Mouse (Mus musculus): ENCODE results near the gene Pdgfc. TPM values are rescaled to one million over a fixed set of nuclear protein-coding genes. Genes with fewer than 3 reads are reported as not detected.

The Pdgfc gene
- polyA plus RNA-seq, 1 experiment: not detected

- WGBS: 77% methylated on average over 1 of the region's 1 CpGs
- TF ChIP-seq POLR2A (IDR thresholded peaks at IDR 0.05; ENCODE audit: insufficient read depth, low read depth, low read length) (no peak), CTCF (IDR thresholded peaks at IDR 0.05; ENCODE audit: insufficient read depth, low read depth, low read length) (no peak)
Observed at GRCm38 (mm10) chr3:81057719-81058118, 21.5 kb downstream of the Pdgfc start.

GRCm38 (mm10) chr3:81058527-81059031 lies 22.4 kb downstream of the Pdgfc start:
- Histone ChIP-seq H3K27ac (ENCODE audit: insufficient read depth, low read depth, low read length) (no peak overlapping the region), H3K4me1 (ENCODE audit: control insufficient read depth, insufficient read depth, low read length) (no peaks in the 10 kb centered on the region), H3K4me3 (ENCODE audit: insufficient read depth, low read depth, low read length) (no peak overlapping the region)
- TF ChIP-seq POLR2A (IDR thresholded peaks at IDR 0.05; ENCODE audit: insufficient read depth, low read depth, low read length): no peak
- TF ChIP-seq CTCF (IDR thresholded peaks at IDR 0.05; ENCODE audit: insufficient read depth, low read depth, low read length): no peak
- 55% methylated on average over 4 of the region's 4 CpGs for WGBS

More at GRCm38 (mm10) chr3:81057719-81058118, 21.5 kb downstream of the Pdgfc start:
- H3K4me3 ChIP-seq (ENCODE audit: insufficient read depth, low read depth, low read length): no peak overlapping the region
- H3K4me1 ChIP-seq (ENCODE audit: control insufficient read depth, insufficient read depth, low read length): no peaks in the 10 kb centered on the region
- no peak overlapping the region for H3K27ac ChIP-seq (ENCODE audit: insufficient read depth, low read depth, low read length)

- 55% methylated on average over 2 of the region's 2 CpGs for WGBS
- no peak for TF ChIP-seq CTCF (IDR thresholded peaks at IDR 0.05; ENCODE audit: insufficient read depth, low read depth, low read length)
- TF ChIP-seq POLR2A (IDR thresholded peaks at IDR 0.05; ENCODE audit: insufficient read depth, low read depth, low read length): no peak
- Histone ChIP-seq H3K4me1 (ENCODE audit: control insufficient read depth, insufficient read depth, low read length) (no peaks in the 10 kb centered on the region), H3K4me3 (ENCODE audit: insufficient read depth, low read depth, low read length) (no peak overlapping the region), H3K27ac (ENCODE audit: insufficient read depth, low read depth, low read length) (no peak overlapping the region)
Observed at GRCm38 (mm10) chr3:81068550-81068949, 32.3 kb downstream of the Pdgfc start.

GRCm38 (mm10) chr3:81101136-81101535 lies 64.9 kb downstream of the Pdgfc start:
- H3K27ac ChIP-seq (ENCODE audit: insufficient read depth, low read depth, low read length): no peak overlapping the region
- 98% methylated on average over 1 of the region's 1 CpGs for WGBS
- H3K4me3 ChIP-seq (ENCODE audit: insufficient read depth, low read depth, low read length): no peak overlapping the region
- H3K4me1 ChIP-seq (ENCODE audit: control insufficient read depth, insufficient read depth, low read length): no peaks in the 10 kb centered on the region
- TF ChIP-seq POLR2A (IDR thresholded peaks at IDR 0.05; ENCODE audit: insufficient read depth, low read depth, low read length): no peak
- TF ChIP-seq CTCF (IDR thresholded peaks at IDR 0.05; ENCODE audit: insufficient read depth, low read depth, low read length): no peak

- WGBS: 17% methylated on average over 3 of the region's 3 CpGs
- no peak for TF ChIP-seq POLR2A (IDR thresholded peaks at IDR 0.05; ENCODE audit: insufficient read depth, low read depth, low read length)
- no peak for TF ChIP-seq CTCF (IDR thresholded peaks at IDR 0.05; ENCODE audit: insufficient read depth, low read depth, low read length)
- Histone ChIP-seq H3K4me1 (ENCODE audit: control insufficient read depth, insufficient read depth, low read length) (no peaks in the 10 kb centered on the region), H3K4me3 (ENCODE audit: insufficient read depth, low read depth, low read length) (no peak overlapping the region), H3K27ac (ENCODE audit: insufficient read depth, low read depth, low read length) (no peak overlapping the region)
Observed at GRCm38 (mm10) chr3:81102158-81102876, 66.1 kb downstream of the Pdgfc start.

GRCm38 (mm10) chr3:81102877-81103420 lies 66.7 kb downstream of the Pdgfc start:
- TF ChIP-seq CTCF (IDR thresholded peaks at IDR 0.05; ENCODE audit: insufficient read depth, low read depth, low read length): no peak
- 26% methylated on average over 5 of the region's 5 CpGs for WGBS
- H3K27ac ChIP-seq (ENCODE audit: insufficient read depth, low read depth, low read length): no peak overlapping the region
- no peak overlapping the region for H3K4me3 ChIP-seq (ENCODE audit: insufficient read depth, low read depth, low read length)
- no peaks in the 10 kb centered on the region for H3K4me1 ChIP-seq (ENCODE audit: control insufficient read depth, insufficient read depth, low read length)

GRCm38 (mm10) chr3:81107515-81107914 lies 71.3 kb downstream of the Pdgfc start:
- 91% methylated on average over 1 of the region's 1 CpGs for WGBS
- no peaks in the 10 kb centered on the region for H3K4me1 ChIP-seq (ENCODE audit: control insufficient read depth, insufficient read depth, low read length)

GRCm38 (mm10) chr3:81110968-81111367 lies 74.8 kb downstream of the Pdgfc start:
- H3K4me3 ChIP-seq (ENCODE audit: insufficient read depth, low read depth, low read length): no peak overlapping the region
- TF ChIP-seq CTCF (IDR thresholded peaks at IDR 0.05; ENCODE audit: insufficient read depth, low read depth, low read length): no peak
- TF ChIP-seq POLR2A (IDR thresholded peaks at IDR 0.05; ENCODE audit: insufficient read depth, low read depth, low read length): no peak
- WGBS: 96% methylated on average over 1 of the region's 1 CpGs
- H3K4me1 ChIP-seq (ENCODE audit: control insufficient read depth, insufficient read depth, low read length): no peaks in the 10 kb centered on the region
- no peak overlapping the region for H3K27ac ChIP-seq (ENCODE audit: insufficient read depth, low read depth, low read length)

More at GRCm38 (mm10) chr3:81107515-81107914, 71.3 kb downstream of the Pdgfc start:
- no peak overlapping the region for H3K4me3 ChIP-seq (ENCODE audit: insufficient read depth, low read depth, low read length)
- TF ChIP-seq CTCF (IDR thresholded peaks at IDR 0.05; ENCODE audit: insufficient read depth, low read depth, low read length): no peak
- no peak overlapping the region for H3K27ac ChIP-seq (ENCODE audit: insufficient read depth, low read depth, low read length)

- Histone ChIP-seq H3K27ac (ENCODE audit: insufficient read depth, low read depth, low read length) (no peak overlapping the region), H3K4me1 (ENCODE audit: control insufficient read depth, insufficient read depth, low read length) (no peaks in the 10 kb centered on the region), H3K4me3 (ENCODE audit: insufficient read depth, low read depth, low read length) (no peak overlapping the region)
- TF ChIP-seq CTCF (IDR thresholded peaks at IDR 0.05; ENCODE audit: insufficient read depth, low read depth, low read length) (no peak), POLR2A (IDR thresholded peaks at IDR 0.05; ENCODE audit: insufficient read depth, low read depth, low read length) (no peak)
- 96% methylated on average over 3 of the region's 3 CpGs for WGBS
Observed at GRCm38 (mm10) chr3:81112892-81113291, 76.7 kb downstream of the Pdgfc start.
